In the genomic region with DNA sequence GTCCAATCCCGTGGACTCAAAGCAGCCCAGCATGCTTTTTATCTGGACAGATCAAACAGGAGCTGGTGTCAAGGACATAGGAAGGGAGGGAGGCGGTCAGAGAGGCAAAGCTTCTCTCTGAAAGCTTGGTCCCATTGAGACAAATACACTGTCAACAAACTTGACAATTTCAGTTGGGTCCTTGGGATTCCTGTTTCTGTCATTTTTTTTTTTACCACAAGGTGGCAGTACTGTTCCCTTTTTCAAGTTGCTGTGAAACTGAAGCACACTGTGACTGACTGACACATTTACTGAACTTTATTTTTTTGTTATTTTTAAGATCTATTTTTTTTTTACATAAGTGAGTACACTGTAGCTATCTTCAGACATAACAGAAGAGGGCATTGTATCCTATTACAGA, we compare ENCODE assay signal across 10 mouse cellular contexts. TPM values are rescaled to one million over a fixed set of nuclear protein-coding genes. Genes with fewer than 3 reads are reported as not detected.
A peak's percentile ranks its signal among the peaks of the same experiment; 100 is the strongest.
DNase-seq lines count a peak whose midpoint lies in the region; ATAC-seq and TF ChIP-seq lines count a peak whose summit lies in the region.
"Had no signal": no experiment of that assay in that cellular context is flagged by ENCODE, and none has a peak within 500 bp of the region (broad histone marks: within the 10 kb centered on the region; RNA-seq: fewer than 3 reads in every experiment).

No protein-coding gene starts in this region.

- ATAC-seq in forebrain, postnatal 0 days: no peak; the same call in 1 of the 2 replicates
- ATAC-seq in forebrain, embryonic 16.5 days: no peak

- 81% methylated on average over 2 of the region's 2 CpGs for WGBS in forebrain, postnatal 0 days
- 81% methylated on average over 2 of the region's 2 CpGs for WGBS in forebrain, embryonic 16.5 days

- TF ChIP-seq CTCF in forebrain, postnatal 0 days (IDR thresholded peaks at IDR 0.05; ENCODE audit: low read depth): peak; percentile 75

- H3K9me3 ChIP-seq in forebrain, postnatal 0 days (ENCODE audit: low read length): no peaks in the 10 kb centered on the region
- H3K9me3 ChIP-seq in forebrain, embryonic 16.5 days (ENCODE audit: control insufficient read depth, low read length): no peaks in the 10 kb centered on the region
- H3K9me3 ChIP-seq: heart, embryonic 13.5 days; megakaryocyte, embryonic 14.5 days had no signal

- H3K36me3 ChIP-seq in forebrain, postnatal 0 days (ENCODE audit: insufficient read depth): peaks cover 63% of the 10 kb centered on the region
- H3K36me3 ChIP-seq in forebrain, embryonic 16.5 days (ENCODE audit: control insufficient read depth, insufficient read depth): peaks cover 19% of the 10 kb centered on the region

- H3K4me3 ChIP-seq in forebrain, postnatal 0 days (ENCODE audit: low read depth, low read length): no peak overlapping the region
- H3K4me3 ChIP-seq in forebrain, embryonic 16.5 days (replicated peaks; ENCODE audit: low read length): no peak overlapping the region
- H3K4me3 ChIP-seq: heart, embryonic 13.5 days; megakaryocyte, embryonic 14.5 days had no signal

- DNase-seq in forebrain, postnatal 0 days: peak; percentile 79
- peak; percentile 51 for DNase-seq in thymus, postnatal 0 days (ENCODE audit: low spot score)
- no peak for DNase-seq in thymus, postnatal 25 days
- DNase-seq in hindlimb bud, embryonic 11.5 days (ENCODE audit: extremely low spot score, low read depth, low spot score): peak; percentile 64
- no peak for DNase-seq in adrenal gland, adult 18-20 months (ENCODE audit: low spot score in 2 of 2)
- DNase-seq in layer of hippocampus, adult 11-12 months (ENCODE audit: low spot score): no peak
- no peak for DNase-seq in kidney, postnatal 14 days

- H3K4me1 ChIP-seq in forebrain, postnatal 0 days (ENCODE audit: insufficient read depth): no peaks in the 10 kb centered on the region
- H3K4me1 ChIP-seq in forebrain, embryonic 16.5 days (replicated peaks; ENCODE audit: control insufficient read depth, insufficient read depth, low read length): no peaks in the 10 kb centered on the region
- H3K4me1 ChIP-seq: megakaryocyte, embryonic 14.5 days had no signal

- H3K27me3 ChIP-seq in forebrain, postnatal 0 days (ENCODE audit: insufficient read depth, low read length): no peaks in the 10 kb centered on the region
- no peaks in the 10 kb centered on the region for H3K27me3 ChIP-seq in forebrain, embryonic 16.5 days (replicated peaks; ENCODE audit: control insufficient read depth, insufficient read depth, low read length)
- H3K27me3 ChIP-seq: heart, embryonic 13.5 days had no signal

- no peak overlapping the region for H3K9ac ChIP-seq in forebrain, postnatal 0 days
- H3K9ac ChIP-seq in forebrain, embryonic 16.5 days (replicated peaks; ENCODE audit: low read depth, low read length): no peak overlapping the region
- H3K9ac ChIP-seq: heart, embryonic 13.5 days had no signal

- H3K27ac ChIP-seq in forebrain, postnatal 0 days (ENCODE audit: low read depth, low read length): no peak overlapping the region
- no peak overlapping the region for H3K27ac ChIP-seq in forebrain, embryonic 16.5 days (ENCODE audit: low read length)
- H3K27ac ChIP-seq: heart, embryonic 13.5 days had no signal

- no peak overlapping the region for H3K4me2 ChIP-seq in forebrain, postnatal 0 days (ENCODE audit: low read depth)
- H3K4me2 ChIP-seq in forebrain, embryonic 16.5 days (ENCODE audit: low read length): no peak overlapping the region
- H3K4me2 ChIP-seq: heart, embryonic 13.5 days had no signal

RNA-seq across cellular contexts. Expression of a gene that starts 19.4 kb away (rescaled TPM):
- total RNA-seq in forebrain, postnatal 0 days (2014; rRNA removed): 0.38 and 0.81 TPM in 2 replicates
- polyA plus RNA-seq in forebrain, postnatal 0 days (2015; fragmentation: Nextera tagmentation; extraction: Ambion mirVana): 0.35 and 0.44 TPM in 2 replicates
- polyA plus RNA-seq in forebrain, embryonic 16.5 days (2015; fragmentation: Nextera tagmentation; extraction: Ambion mirVana): 0.63 and 0.73 TPM in 2 replicates
- polyA plus RNA-seq in thymus, postnatal 0 days (2015; fragmentation: Nextera tagmentation; extraction: Ambion mirVana): 11.0 and 11.6 TPM in 2 replicates
- 1 to 10 TPM in 1 of 2 experiments, under 1 TPM in 1; 0.42 to 1.2 TPM for total RNA-seq in adrenal gland, adult 18-20 months (2021)

Comparison
In these comparisons a context has a peak if more than half of its experiments do, and no peak if none do; other contexts are left out.
1. DNase-seq: peak in forebrain, postnatal 0 days (single experiment), thymus, postnatal 0 days (single experiment) and hindlimb bud, embryonic 11.5 days (single experiment); none in thymus, postnatal 25 days (single experiment), adrenal gland, adult 18-20 months (0 of 2), layer of hippocampus, adult 11-12 months (single experiment) and kidney, postnatal 14 days (single experiment).